Mouse (Mus musculus) forebrain, embryonic 14.5 days (tissue): ENCODE data around the gene AL732309.1. TPM values are rescaled to one million over a fixed set of nuclear protein-coding genes. Genes with fewer than 3 reads are reported as not detected.
"Not testable (repeated sequence)": the region's sequence is repeated elsewhere in the genome, so short reads cannot be mapped to it uniquely, and the experiment has no call there.

Experiments
- ATAC-seq: fragments of 200-750 bp; cut with Nextera tagmentation; 2 replicates; pipeline ENCODE4 v1.8.0; 2017; ENCODE audit warnings: mild to moderate bottlenecking, moderate library complexity
- DNase-seq: peaks from one replicate; pipeline ENCODE4 v3.0.0-alpha.2; 2015; ENCODE audit warnings: low spot score
- H3K27ac ChIP-seq: fragments of 300-500 bp; sonication (generic); 2 replicates; pipeline ENCODE4 v1.5.1; 2014; ENCODE audit warnings: low read depth, mild to moderate bottlenecking, control low read depth, low read length, moderate library complexity
- H3K27me3 ChIP-seq: fragments of 300-500 bp; sonication (generic); replicated peaks from 2 replicates; pipeline ENCODE4 v1.6.1; 2014; ENCODE audit warnings: low read length, control low read depth, mixed read lengths; ENCODE audit not compliant: control insufficient read depth, insufficient read depth
- H3K36me3 ChIP-seq: fragments of 300-500 bp; sonication (generic); 2 replicates; pipeline ENCODE4 v1.6.1; 2014; ENCODE audit warnings: low read length, control low read depth; ENCODE audit not compliant: control insufficient read depth, insufficient read depth
- H3K4me1 ChIP-seq: fragments of 300-500 bp; sonication (generic); 2 replicates; pipeline ENCODE4 v1.6.1; 2014; ENCODE audit warnings: antibody characterized with exemption, low read length, control low read depth; ENCODE audit not compliant: control insufficient read depth, insufficient read depth
- H3K4me2 ChIP-seq: fragments of 300-500 bp; sonication (generic); 2 replicates; pipeline ENCODE4 v1.6.1; 2014; ENCODE audit warnings: mild to moderate bottlenecking, control low read depth, low read length
- H3K4me3 ChIP-seq: fragments of 300-500 bp; sonication (generic); 2 replicates; pipeline ENCODE4 v1.5.1; 2014; ENCODE audit warnings: low read depth, low read length, control low read depth
- H3K9ac ChIP-seq: fragments of 300-500 bp; sonication (generic); 2 replicates; pipeline ENCODE4 v1.6.1; 2014; ENCODE audit warnings: mild to moderate bottlenecking, low read length, control low read depth, moderate library complexity
- H3K9me3 ChIP-seq: fragments of 300-500 bp; sonication (generic); replicated peaks from 2 replicates; pipeline ENCODE4 v1.6.1; 2016; ENCODE audit warnings: low read length, control low read depth, mixed read lengths; ENCODE audit not compliant: control insufficient read depth
- WGBS: fragments of 180-500 bp; shearing (Covaris S2); extraction: QIAGEN DNeasy Blood & Tissue Kit; methylation state at CpG from one replicate; pipeline ENCODE4 v1.1.7; 2014; 5-methylcytosine and 5-hydroxymethylcytosine counted together
- polyA plus RNA-seq: library from polyadenylated mRNA; unstranded; fragments of >200 nt; fragmentation: Nextera tagmentation; extraction: Ambion mirVana; gene quantifications from 2 replicates; pipeline ENCODE4 v1.2.1, GENCODE M21; 2014

AL732309.1 gene
- polyA plus RNA-seq, 1 experiment from 2014 or later, result 4.7 TPM

DNA sequence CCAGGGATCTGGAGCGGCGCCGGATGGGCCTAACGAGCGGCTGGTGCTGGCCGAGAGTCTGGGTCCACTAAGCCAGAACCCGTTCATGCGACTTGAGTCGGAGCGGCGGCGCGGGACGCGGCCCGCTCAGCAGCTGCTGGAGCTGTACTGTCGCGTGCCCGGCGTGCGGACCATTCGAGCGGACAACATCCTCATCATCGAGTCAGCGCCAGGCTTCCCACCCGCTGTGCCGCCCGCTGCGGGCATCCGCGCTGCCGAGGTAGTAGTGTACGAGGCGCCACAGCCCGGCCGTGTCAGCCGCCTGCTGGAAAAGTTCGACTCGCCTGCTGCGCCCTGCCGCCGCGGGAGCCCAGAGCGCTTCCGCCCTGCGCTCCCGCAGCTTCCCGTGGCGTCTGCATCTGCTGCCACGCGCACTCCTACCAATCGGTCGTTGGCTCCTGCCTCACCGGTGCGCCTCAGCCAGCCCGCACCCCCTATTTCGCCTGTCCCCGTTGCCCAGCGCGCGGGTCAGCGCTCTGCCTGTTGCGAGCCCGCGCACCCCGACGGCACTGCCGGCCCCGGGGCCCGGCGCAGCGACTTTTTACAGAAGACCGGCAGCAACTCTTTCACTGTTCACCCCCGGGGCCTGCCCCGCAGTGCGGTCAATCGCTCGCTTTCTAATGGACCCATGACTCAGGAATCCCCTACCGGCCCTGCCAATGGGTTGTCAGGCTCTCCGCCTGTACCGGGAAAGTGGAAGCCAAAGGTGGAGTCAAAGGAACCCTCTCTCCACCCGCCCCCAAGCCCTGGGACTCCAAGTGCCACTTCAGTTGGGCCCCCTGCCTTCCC lies 16.3 kb upstream of the AL732309.1 start:
- WGBS, result under 1% methylated on average over 75 of the region's 82 CpGs
- Histone ChIP-seq H3K36me3 (no peaks in the 10 kb centered on the region), H3K9ac (peak overlapping the region; percentile 75), H3K9me3 (no peaks in the 10 kb centered on the region), H3K4me2 (peak overlapping the region; percentile 99), H3K4me1 (peaks cover 41% of the 10 kb centered on the region), H3K27me3 (peaks cover 13% of the 10 kb centered on the region), H3K4me3 (peak overlapping the region; percentile 81), H3K27ac (no peak overlapping the region; the same call in 1 of the 2 replicates)
- peak; percentile 28; the same call in 1 of the 2 replicates for ATAC-seq
- DNase-seq, result peak; percentile 45

DNA sequence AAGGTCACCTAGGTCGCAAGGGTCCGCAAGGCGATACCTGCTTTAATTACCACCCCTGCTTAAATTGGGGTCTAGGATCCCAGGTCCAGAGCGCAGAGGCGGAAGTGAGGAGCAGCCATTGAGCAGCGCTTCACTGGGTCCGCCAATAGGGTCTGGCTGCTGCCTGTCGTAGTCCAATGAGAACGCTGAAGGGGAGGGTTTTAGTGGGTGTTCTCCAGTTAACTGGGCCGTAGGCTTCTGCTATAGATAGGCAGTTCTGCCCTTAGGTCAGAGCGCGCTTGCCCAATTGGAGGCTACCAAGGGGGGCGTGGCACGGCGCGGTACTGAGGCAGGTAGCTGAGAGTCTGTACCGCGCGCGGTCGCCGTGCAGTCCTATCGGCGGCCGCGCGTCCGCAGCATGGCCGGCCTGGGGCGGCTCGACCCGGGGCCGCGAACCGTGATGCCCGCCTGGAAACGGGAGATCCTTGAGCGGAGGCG lies 15.7 kb upstream of the AL732309.1 start, which contains the start of gene Tprn:
Tprn (plus strand) TSS at position 328 of the 477 bp plus-strand sequence.
- H3K4me3 ChIP-seq, result peak within 1 kb of the TSS; percentile 81
- H3K27ac ChIP-seq, result peak within 1 kb of the TSS; percentile 54; the same call in 1 of the 2 replicates
- H3K4me1 ChIP-seq, result peaks cover 40% of the 10 kb centered on the region
- H3K9ac ChIP-seq, result peak within 1 kb of the TSS; percentile 75
- peak within 1 kb of the TSS; percentile 99 for H3K4me2 ChIP-seq
- H3K27me3 ChIP-seq, result peaks cover 13% of the 10 kb centered on the region
- H3K9me3 ChIP-seq, result no peaks in the 10 kb centered on the region
- DNase-seq (peak; percentile 99), ATAC-seq (peak; percentile 99)
- no peaks in the 10 kb centered on the region for H3K36me3 ChIP-seq
- under 1% methylated on average over 39 of the region's 39 CpGs for WGBS

DNA sequence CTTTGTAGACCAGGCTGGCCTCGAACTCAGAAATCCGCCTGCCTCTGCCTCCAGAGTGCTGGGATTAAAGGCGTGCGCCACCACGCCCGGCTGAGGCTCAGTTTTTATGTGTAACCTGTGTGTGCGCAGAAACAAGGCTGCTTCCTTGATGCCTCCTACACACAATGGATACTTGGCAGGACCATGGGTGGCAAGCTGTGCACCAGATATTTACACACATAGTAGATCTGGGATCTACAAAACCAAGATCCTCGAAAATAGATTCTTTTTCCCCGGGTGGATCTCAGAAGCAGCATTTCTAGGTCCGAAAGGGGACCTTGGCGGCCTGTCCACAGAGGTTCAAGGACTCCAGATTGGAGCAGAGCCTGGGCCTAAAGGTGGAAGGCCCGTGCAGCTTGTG lies 15.2 kb upstream of the AL732309.1 start:
- Histone ChIP-seq H3K4me1 (peaks cover 35% of the 10 kb centered on the region), H3K4me2 (peak overlapping the region; percentile 99), H3K36me3 (no peaks in the 10 kb centered on the region), H3K4me3 (peak overlapping the region; percentile 81), H3K27me3 (peaks cover 13% of the 10 kb centered on the region), H3K9me3 (no peaks in the 10 kb centered on the region), H3K27ac (peak overlapping the region; percentile 54; the same call in 1 of the 2 replicates), H3K9ac (peak overlapping the region; percentile 54; the same call in 1 of the 2 replicates)
- 48% methylated on average over 12 of the region's 12 CpGs for WGBS
- ATAC-seq (no peak), DNase-seq (no peak)

DNA sequence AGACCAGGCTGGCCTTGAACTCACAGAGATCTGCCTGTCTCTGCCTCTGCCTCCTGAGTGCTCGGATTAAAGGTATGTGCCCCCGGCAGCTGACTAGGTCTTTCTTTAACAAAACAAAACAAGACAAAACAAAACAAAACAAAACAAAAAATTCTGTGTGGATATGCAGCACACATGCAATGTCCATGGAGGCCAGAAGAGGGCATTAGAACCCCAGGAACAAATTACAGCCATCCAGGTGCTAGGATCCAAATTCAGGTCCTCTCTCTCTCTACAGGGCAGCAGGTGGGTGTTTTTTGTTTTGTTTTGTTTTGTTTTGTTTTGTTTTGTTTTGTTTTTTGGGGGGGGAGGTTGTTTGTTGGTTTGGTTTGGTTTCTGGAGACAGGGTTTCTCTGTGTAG lies 12.2 kb upstream of the AL732309.1 start:
- Histone ChIP-seq H3K4me1 (peaks cover 23% of the 10 kb centered on the region), H3K27me3 (peaks cover 9% of the 10 kb centered on the region), H3K4me2 (no peak overlapping the region), H3K9ac (no peak overlapping the region), H3K27ac (no peak overlapping the region), H3K36me3 (no peaks in the 10 kb centered on the region), H3K9me3 (no peaks in the 10 kb centered on the region), H3K4me3 (no peak overlapping the region)
- ATAC-seq (no peak), DNase-seq (no peak)
- 36% methylated on average over 2 of the region's 2 CpGs for WGBS

DNA sequence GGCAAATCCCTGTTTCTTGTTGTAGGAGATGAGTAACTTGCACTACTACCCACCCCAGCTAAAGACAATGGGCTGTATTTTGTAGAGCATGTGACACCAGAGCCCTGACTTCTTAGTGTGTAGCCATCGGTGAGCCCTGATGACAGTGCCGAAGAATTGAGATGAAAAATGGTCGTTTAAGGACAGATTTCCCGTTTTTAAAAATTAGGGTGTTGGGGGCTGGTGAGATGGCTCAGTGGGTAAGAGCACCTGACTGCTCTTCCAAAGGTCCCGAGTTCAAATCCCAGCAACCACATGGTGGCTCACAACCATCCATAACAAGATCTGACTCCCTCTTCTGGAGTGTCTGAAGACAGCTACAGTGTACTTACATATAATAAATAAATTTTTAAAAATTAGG lies 10.6 kb upstream of the AL732309.1 start:
- 89% methylated on average over 5 of the region's 5 CpGs for WGBS
- not testable (repeated sequence) for H3K4me3 ChIP-seq, H3K9ac ChIP-seq, H3K9me3 ChIP-seq, ATAC-seq, H3K27ac ChIP-seq, H3K36me3 ChIP-seq, H3K27me3 ChIP-seq, DNase-seq, H3K4me2 ChIP-seq
- H3K4me1 ChIP-seq, result peaks cover 15% of the 10 kb centered on the region

DNA sequence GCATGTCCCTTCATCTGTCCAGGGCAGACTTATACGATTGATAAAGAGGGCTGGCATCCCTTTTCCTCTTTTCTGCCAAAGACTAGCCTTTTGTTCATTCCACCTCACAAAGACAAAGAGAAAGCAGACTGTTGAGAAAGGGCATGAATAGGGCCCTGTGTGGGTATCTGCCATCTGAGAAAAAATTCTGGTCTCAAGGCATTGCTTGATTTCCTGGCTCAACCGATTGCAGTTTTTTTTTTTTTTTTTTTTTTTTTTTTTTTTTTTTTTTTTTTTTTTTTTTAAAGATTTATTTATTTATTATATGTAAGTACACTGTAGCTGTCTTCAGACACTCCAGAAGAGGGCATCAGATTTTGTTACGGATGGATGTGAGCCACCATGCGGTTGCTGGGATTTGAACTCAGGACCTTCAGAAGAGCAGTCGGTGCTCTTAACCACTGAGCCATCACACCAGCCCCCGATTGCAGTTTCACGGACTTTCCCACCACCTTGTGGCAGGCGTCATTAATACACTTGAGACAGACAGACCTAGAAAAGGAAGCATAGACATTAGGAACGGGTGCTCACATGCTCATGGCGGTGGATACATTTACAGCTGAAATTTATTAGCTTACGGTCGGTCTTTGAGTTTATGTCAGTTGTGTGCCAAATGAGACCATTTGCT lies 9.9 kb upstream of the AL732309.1 start:
- Histone ChIP-seq H3K36me3 (peaks cover 11% of the 10 kb centered on the region), H3K9ac (peak overlapping the region; percentile 86; the same call in 1 of the 2 replicates), H3K4me2 (peak overlapping the region; percentile 96), H3K4me1 (peaks cover 12% of the 10 kb centered on the region), H3K4me3 (peak overlapping the region; percentile 97)
- H3K27me3 ChIP-seq, H3K27ac ChIP-seq, H3K9me3 ChIP-seq, ATAC-seq, DNase-seq: not testable (repeated sequence)
- WGBS, result 49% methylated on average over 11 of the region's 12 CpGs

DNA sequence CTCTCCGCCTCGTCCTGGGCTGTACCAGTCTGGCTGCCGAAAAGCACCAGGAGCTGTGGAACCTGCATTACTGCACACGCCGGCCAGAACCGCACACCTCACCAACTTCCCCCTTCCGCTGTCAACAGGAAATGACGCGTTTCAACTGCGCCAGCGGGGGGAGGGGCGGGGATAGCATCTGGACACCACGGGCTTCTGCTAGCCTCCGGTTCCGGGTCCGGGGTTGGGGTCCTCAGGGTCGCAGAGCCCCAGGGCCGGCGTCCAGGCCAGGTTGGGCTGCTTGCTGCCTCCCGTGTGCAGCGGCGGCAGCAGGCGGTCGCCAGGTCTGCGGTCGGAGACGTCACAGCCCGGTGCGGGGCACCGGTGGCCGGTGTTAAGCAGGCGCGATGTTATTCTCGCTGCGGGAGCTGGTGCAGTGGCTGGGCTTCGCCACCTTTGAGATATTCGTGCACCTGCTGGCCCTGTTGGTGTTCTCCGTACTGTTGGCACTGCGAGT lies 8.7 kb upstream of the AL732309.1 start, which contains the start of gene Tmem203:
Tmem203 (plus strand) TSS at position 156 of the 496 bp plus-strand sequence.
- no peaks in the 10 kb centered on the region for H3K9me3 ChIP-seq
- peak within 1 kb of the TSS; percentile 70 for H3K27ac ChIP-seq
- under 1% methylated on average over 38 of the region's 39 CpGs for WGBS
- peak within 1 kb of the TSS; percentile 86 for H3K9ac ChIP-seq
- DNase-seq, result peak; percentile 95
- H3K4me3 ChIP-seq, result peak within 1 kb of the TSS; percentile 97
- peaks cover 21% of the 10 kb centered on the region for H3K36me3 ChIP-seq
- H3K27me3 ChIP-seq, result no peaks in the 10 kb centered on the region
- peak within 1 kb of the TSS; percentile 96 for H3K4me2 ChIP-seq
- ATAC-seq, result peak; percentile 94
- peaks cover 12% of the 10 kb centered on the region for H3K4me1 ChIP-seq

DNA sequence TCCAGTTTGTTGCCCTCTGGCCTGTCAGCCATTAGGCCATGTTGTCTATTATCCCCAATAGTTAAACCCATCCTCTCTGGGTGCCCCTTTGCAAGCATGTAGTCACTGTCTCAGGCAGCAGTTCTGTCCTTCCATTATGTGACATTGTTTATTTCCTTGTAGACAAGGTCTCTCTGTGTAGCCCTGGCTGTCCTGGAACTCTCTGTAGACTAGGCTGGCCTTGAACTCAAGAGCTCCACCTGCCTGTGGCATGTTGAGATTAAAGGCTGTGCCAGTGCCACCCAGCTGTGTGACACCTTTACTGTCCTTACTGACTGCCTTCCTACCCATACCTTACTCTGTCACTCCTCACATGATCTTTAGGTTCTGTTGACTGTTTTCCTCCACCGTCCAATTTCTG lies 5.7 kb upstream of the AL732309.1 start:
- DNase-seq, result no peak
- ATAC-seq, result no peak
- Histone ChIP-seq H3K4me3 (no peak overlapping the region), H3K4me2 (no peak overlapping the region), H3K9ac (no peak overlapping the region), H3K27ac (no peak overlapping the region), H3K36me3 (peaks cover 51% of the 10 kb centered on the region), H3K9me3 (no peaks in the 10 kb centered on the region), H3K27me3 (no peaks in the 10 kb centered on the region), H3K4me1 (peaks cover 12% of the 10 kb centered on the region)
- WGBS, result 90% methylated on average over 1 of the region's 1 CpGs
